Mouse (Mus musculus): ENCODE data around the gene Wdr73. TPM values are rescaled to one million over a fixed set of nuclear protein-coding genes. Genes with fewer than 3 reads are reported as not detected.

Wdr73 gene
- polyA plus RNA-seq, 1 experiment: 12.8 TPM

DNA sequence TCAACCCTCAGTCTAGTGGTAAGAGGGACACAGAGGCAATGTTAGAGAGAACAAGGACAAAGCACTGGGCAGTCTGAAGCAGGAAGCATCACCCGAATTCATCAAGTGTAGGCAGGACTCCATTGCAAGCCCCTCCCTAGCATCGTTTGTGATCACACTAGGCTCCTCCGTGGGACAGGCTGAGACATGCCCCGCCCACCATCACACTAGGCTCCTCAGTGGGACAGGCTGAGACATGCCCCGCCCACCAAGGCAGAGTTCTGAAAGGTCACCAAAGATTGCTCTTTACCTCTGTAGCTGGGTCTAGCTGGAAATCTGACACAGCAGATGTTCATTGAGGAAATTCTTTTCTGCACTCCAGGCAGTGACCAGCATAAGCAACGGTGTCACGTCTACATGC is 10.0 kb upstream of the Wdr73 start:
- TF ChIP-seq POLR2A (IDR thresholded peaks at IDR 0.05; ENCODE audit: low read depth, low read length): no peak
- no peak for DNase-seq (ENCODE audit: low read depth in 1 of 2, low spot score in 2 of 2)
- H3K36me3 ChIP-seq (ENCODE audit: control insufficient read depth, insufficient read depth, low read length): peaks cover 18% of the 10 kb centered on the region

DNA sequence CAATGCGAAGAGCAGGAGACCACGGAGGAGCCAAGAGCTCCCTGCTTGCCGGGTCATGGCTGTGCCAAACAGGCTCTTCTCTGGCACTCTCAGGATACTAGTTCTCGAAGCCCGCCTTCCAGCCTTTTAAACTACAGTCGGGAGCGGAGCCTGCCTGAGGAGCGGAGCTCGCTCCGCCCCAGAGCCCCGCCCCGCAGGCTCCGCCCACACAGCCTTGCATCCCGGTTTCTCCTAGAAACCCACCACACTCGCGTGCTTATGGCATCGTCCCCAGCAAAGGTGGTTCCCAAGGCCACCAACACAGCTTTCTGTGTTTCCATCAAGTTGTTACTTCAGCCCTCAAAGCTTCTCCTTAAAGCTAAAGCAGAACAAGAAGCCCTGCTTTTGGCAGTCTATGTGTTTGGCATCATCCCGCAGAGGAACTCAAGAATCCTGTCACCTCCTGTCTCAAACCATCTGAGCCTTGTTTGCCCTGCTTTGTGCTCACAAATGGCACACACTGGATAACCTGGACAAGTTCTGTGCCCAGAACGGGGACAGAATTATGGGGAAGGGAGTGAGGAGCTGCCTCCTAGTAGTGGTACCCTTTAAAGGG is 3.9 kb upstream of the Wdr73 start, which contains the start of gene Nmb:
TSS of gene Nmb (minus strand) at position 156 of the 595 bp plus-strand sequence.
- H3K4me1 ChIP-seq (ENCODE audit: control insufficient read depth, insufficient read depth, insufficient read length): peaks cover 12% of the 10 kb centered on the region; the same call in 1 of the 2 replicates
- 3% methylated on average over 19 of the region's 19 CpGs for whole genome bisulfite sequencing
- TF ChIP-seq POLR2A (IDR thresholded peaks at IDR 0.05; ENCODE audit: low read depth, low read length) (no peak), CTCF (IDR thresholded peaks at IDR 0.05; ENCODE audit: extremely low read depth, insufficient read depth, insufficient read length, insufficient replicate concordance) (no peak)
- peaks cover 1% of the 10 kb centered on the region for H3K36me3 ChIP-seq (ENCODE audit: control insufficient read depth, insufficient read depth, low read length)
- H3K27ac ChIP-seq (ENCODE audit: insufficient read depth, low read length): no peak within 1 kb of the TSS
- no peaks in the 10 kb centered on the region for H3K27me3 ChIP-seq (ENCODE audit: control insufficient read depth, insufficient read depth, low read length)
- peak in 1 of 2 experiments; percentile 40 for DNase-seq (ENCODE audit: low read depth in 1 of 2, low spot score in 2 of 2)
- peak within 1 kb of the TSS; percentile 63 for H3K4me3 ChIP-seq (ENCODE audit: extremely low read depth, insufficient read depth, insufficient read length)

More for the DNA sequence above, 10.0 kb upstream of the Wdr73 start:
- Histone ChIP-seq H3K27ac (ENCODE audit: insufficient read depth, low read length) (no peak overlapping the region), H3K4me1 (ENCODE audit: control insufficient read depth, insufficient read depth, insufficient read length) (no peaks in the 10 kb centered on the region), H3K27me3 (ENCODE audit: control insufficient read depth, insufficient read depth, low read length) (no peaks in the 10 kb centered on the region), H3K4me3 (ENCODE audit: extremely low read depth, insufficient read depth, insufficient read length) (no peak overlapping the region)
- WGBS: 77% methylated on average over 7 of the region's 7 CpGs

DNA sequence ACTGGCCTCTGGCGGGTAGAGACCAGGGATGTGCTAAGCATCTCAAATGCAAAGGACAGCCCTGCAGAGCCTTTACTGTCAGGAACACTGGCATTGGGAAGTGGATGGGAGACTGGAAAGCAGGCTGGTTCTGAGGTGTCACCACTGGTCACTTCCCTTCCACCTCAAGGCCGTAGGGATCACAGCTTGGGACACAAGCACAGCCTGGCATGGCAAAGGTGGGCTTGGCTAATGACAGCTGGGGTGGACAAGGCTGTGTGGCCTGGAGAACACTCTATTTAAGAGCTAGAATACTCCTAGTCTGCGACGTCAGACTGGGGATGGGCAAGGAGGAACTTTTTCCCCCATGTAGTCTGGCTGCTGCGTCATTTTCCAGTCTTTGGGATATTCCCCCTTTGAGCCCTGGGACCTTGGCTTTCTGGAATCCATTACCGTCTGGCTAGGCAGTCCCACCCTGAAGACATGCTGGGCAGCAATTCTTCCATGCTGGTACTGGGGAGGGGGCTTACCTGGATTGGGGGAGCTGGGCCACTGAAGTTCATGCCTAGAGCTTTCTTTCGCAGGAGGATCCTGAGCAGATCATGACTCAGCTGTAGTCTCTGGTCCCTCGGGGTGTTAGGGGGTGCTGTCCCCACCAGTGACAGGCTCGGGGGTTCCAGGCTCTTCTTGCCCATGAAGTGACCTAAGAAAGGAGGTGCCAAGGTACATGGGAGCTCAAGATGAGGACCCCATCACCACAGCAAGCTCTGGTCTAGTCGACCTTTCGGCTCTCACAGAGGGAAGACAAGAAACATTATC is 2.8 kb upstream of the Wdr73 start:
- no peak overlapping the region for H3K27ac ChIP-seq (ENCODE audit: insufficient read depth, low read length)
- H3K4me3 ChIP-seq (ENCODE audit: extremely low read depth, insufficient read depth, insufficient read length): no peak overlapping the region
- H3K27me3 ChIP-seq (ENCODE audit: control insufficient read depth, insufficient read depth, low read length): no peaks in the 10 kb centered on the region
- peaks cover 12% of the 10 kb centered on the region; the same call in 1 of the 2 replicates for H3K4me1 ChIP-seq (ENCODE audit: control insufficient read depth, insufficient read depth, insufficient read length)
- TF ChIP-seq POLR2A (IDR thresholded peaks at IDR 0.05; ENCODE audit: low read depth, low read length): no peak
- TF ChIP-seq CTCF (IDR thresholded peaks at IDR 0.05; ENCODE audit: extremely low read depth, insufficient read depth, insufficient read length, insufficient replicate concordance): no peak
- DNase-seq (ENCODE audit: low read depth in 1 of 2, low spot score in 2 of 2): no peak
- H3K36me3 ChIP-seq (ENCODE audit: control insufficient read depth, insufficient read depth, low read length): peaks cover 1% of the 10 kb centered on the region; the same call in 1 of the 2 replicates
- WGBS: 82% methylated on average over 11 of the region's 11 CpGs

DNA sequence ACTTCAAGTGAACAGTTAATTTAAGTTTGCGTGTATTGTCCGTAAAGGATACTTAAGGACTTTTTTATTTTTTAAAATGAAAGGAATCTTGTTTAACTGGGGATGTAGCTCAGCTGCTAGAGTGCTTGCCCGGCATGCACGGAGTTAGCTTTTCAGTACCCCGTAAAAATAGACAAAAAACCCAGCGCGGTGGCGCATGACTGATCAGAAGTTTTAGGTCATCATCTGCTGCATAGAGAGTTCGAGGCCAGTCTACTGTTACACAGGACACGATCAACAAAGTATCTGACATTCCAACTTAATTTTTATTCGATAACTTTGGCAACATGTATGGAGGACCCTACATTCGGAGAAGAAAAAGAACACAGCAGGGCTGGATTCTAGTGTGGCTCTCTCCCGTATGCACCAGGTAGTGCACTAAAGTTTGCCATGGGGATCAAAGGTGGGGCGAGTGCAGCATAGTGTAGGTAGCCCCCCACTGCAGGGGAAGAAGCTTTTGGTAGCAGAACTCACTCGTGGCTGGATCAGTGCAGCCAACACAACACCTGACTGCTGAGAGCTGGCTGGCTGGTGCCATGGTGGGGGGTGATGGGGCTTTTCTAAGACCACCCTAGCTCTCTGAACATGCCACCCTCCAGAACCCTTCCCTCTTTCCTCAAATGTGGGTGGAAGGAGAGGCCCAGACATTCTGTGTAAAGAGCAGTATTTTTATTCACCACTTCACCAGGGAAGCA is 639 bp upstream of the Wdr73 start:
- H3K27ac ChIP-seq (ENCODE audit: insufficient read depth, low read length): peak overlapping the region; percentile 75
- 21% methylated on average over 15 of the region's 15 CpGs for WGBS
- DNase-seq (ENCODE audit: low read depth in 1 of 2, low spot score in 2 of 2): peak in 1 of 2 experiments; percentile 20
- no peaks in the 10 kb centered on the region for H3K27me3 ChIP-seq (ENCODE audit: control insufficient read depth, insufficient read depth, low read length)
- TF ChIP-seq POLR2A (IDR thresholded peaks at IDR 0.05; ENCODE audit: low read depth, low read length) (no peak), CTCF (IDR thresholded peaks at IDR 0.05; ENCODE audit: extremely low read depth, insufficient read depth, insufficient read length, insufficient replicate concordance) (no peak)
- peaks cover 12% of the 10 kb centered on the region; the same call in 1 of the 2 replicates for H3K4me1 ChIP-seq (ENCODE audit: control insufficient read depth, insufficient read depth, insufficient read length)
- peaks cover 4% of the 10 kb centered on the region for H3K36me3 ChIP-seq (ENCODE audit: control insufficient read depth, insufficient read depth, low read length)
- peak overlapping the region; percentile 68 for H3K4me3 ChIP-seq (ENCODE audit: extremely low read depth, insufficient read depth, insufficient read length)

DNA sequence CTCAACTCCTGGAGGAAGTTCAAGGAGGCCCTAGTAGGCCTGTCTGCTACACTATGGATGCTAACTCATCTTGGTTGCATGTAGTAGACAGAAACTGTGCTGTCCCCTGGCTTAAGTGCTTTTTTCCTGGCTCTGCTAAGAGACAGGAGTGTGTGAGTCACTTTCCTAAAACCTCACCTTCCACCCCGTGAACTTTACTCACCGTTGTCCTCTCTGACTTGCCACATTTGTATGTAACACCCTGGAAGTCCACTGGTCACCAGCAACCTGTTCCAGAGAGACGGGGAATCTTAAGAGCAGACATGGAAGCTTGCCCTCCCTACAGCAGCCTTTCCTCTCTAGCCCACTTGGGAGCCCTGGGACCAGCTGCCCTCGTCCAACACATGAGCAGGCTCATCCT is 3.3 kb downstream of the Wdr73 start:
- Histone ChIP-seq H3K4me3 (ENCODE audit: extremely low read depth, insufficient read depth, insufficient read length) (no peak overlapping the region), H3K27ac (ENCODE audit: insufficient read depth, low read length) (no peak overlapping the region), H3K36me3 (ENCODE audit: control insufficient read depth, insufficient read depth, low read length) (peaks cover 21% of the 10 kb centered on the region), H3K27me3 (ENCODE audit: control insufficient read depth, insufficient read depth, low read length) (no peaks in the 10 kb centered on the region), H3K4me1 (ENCODE audit: control insufficient read depth, insufficient read depth, insufficient read length) (peaks cover 6% of the 10 kb centered on the region; the same call in 1 of the 2 replicates)
- TF ChIP-seq POLR2A (IDR thresholded peaks at IDR 0.05; ENCODE audit: low read depth, low read length) (no peak), CTCF (IDR thresholded peaks at IDR 0.05; ENCODE audit: extremely low read depth, insufficient read depth, insufficient read length, insufficient replicate concordance) (no peak)
- DNase-seq (ENCODE audit: low read depth in 1 of 2, low spot score in 2 of 2): no peak
- WGBS: 84% methylated on average over 4 of the region's 4 CpGs

DNA sequence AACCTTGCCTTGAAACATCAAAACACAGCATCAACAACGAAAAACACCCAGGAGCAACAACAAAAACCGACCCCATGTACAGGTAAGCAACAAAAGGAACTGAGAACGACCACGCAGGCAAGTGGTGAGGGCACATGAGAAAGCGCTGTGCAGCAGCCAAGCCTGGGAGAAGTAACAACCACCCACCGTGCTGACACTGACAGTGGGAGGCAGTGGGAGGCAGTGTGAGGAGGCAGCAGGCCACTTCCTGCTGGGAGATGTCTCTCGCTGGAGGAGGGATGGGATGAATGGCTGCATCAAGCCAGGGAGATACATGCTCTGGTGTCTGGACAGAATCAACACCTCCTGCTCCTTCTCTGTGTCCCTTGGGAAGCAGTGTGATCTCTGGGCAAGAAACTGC is 3.9 kb downstream of the Wdr73 start:
- Histone ChIP-seq H3K27ac (ENCODE audit: insufficient read depth, low read length) (no peak overlapping the region), H3K4me1 (ENCODE audit: control insufficient read depth, insufficient read depth, insufficient read length) (peaks cover 6% of the 10 kb centered on the region; the same call in 1 of the 2 replicates), H3K27me3 (ENCODE audit: control insufficient read depth, insufficient read depth, low read length) (no peaks in the 10 kb centered on the region), H3K4me3 (ENCODE audit: extremely low read depth, insufficient read depth, insufficient read length) (no peak overlapping the region), H3K36me3 (ENCODE audit: control insufficient read depth, insufficient read depth, low read length) (peaks cover 27% of the 10 kb centered on the region)
- 83% methylated on average over 7 of the region's 7 CpGs for WGBS
- TF ChIP-seq CTCF (IDR thresholded peaks at IDR 0.05; ENCODE audit: extremely low read depth, insufficient read depth, insufficient read length, insufficient replicate concordance) (no peak), POLR2A (IDR thresholded peaks at IDR 0.05; ENCODE audit: low read depth, low read length) (no peak)
- no peak for DNase-seq (ENCODE audit: low read depth in 1 of 2, low spot score in 2 of 2)
